Mouse (Mus musculus): ENCODE measurements around the gene Zbtb24. TPM values are rescaled to one million over a fixed set of nuclear protein-coding genes. Genes with fewer than 3 reads are reported as not detected.
A peak's percentile ranks its signal among the peaks of the same experiment; 100 is the strongest.

The Zbtb24 gene
- polyA plus RNA-seq, 1 experiment from 2014 or later: 14.6 TPM

DNA sequence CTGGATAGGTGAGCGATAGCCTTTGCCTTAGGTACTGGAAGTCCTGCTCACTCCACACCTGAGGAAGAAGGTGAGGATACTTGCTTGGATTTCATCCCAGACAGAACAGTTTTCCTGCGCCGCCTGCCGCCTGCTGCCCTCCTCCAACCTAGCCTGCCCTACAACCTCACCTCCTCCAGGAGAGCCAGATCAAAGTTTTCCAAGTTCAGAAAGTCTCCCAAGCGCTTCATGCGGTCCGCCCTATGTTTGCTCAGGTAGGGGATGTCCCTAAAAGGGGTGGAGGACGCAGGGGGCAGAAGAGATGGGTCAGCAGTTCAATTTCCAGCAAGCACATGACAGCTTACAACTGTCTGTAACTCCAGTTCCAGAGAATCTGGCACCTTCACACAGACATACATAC lies 39.1 kb downstream of the Zbtb24 start:
- Histone ChIP-seq H3K9me3 (ENCODE audit: low read length) (no peaks in the 10 kb centered on the region), H3K4me1 (ENCODE audit: insufficient read depth, low read depth, low read length) (peaks cover 5% of the 10 kb centered on the region; the same call in 1 of the 2 replicates), H3K27me3 (replicated peaks; ENCODE audit: insufficient read depth, low read length) (no peaks in the 10 kb centered on the region), H3K4me2 (replicated peaks; ENCODE audit: low read depth, low read length) (peak overlapping the region; percentile 98), H3K4me3 (ENCODE audit: low read depth, low read length) (peak overlapping the region; percentile 68), H3K36me3 (ENCODE audit: insufficient read depth, low read length) (peaks cover 27% of the 10 kb centered on the region), H3K27ac (ENCODE audit: low read length) (peak overlapping the region; percentile 80; the same call in 1 of the 2 replicates), H3K9ac (replicated peaks; ENCODE audit: low read depth) (peak overlapping the region; percentile 54)
- ATAC-seq: 0 out of 2 replicates have a peak, but pooled peaks have one; percentile 1
- peak; percentile 29 for DNase-seq (ENCODE audit: low spot score)
- WGBS: 20% methylated on average over 8 of the region's 8 CpGs
- TF ChIP-seq CTCF (IDR thresholded peaks at IDR 0.05) (peak; percentile 21; the same call in 1 of the 2 replicates), EP300 (IDR thresholded peaks at IDR 0.05) (no peak)

DNA sequence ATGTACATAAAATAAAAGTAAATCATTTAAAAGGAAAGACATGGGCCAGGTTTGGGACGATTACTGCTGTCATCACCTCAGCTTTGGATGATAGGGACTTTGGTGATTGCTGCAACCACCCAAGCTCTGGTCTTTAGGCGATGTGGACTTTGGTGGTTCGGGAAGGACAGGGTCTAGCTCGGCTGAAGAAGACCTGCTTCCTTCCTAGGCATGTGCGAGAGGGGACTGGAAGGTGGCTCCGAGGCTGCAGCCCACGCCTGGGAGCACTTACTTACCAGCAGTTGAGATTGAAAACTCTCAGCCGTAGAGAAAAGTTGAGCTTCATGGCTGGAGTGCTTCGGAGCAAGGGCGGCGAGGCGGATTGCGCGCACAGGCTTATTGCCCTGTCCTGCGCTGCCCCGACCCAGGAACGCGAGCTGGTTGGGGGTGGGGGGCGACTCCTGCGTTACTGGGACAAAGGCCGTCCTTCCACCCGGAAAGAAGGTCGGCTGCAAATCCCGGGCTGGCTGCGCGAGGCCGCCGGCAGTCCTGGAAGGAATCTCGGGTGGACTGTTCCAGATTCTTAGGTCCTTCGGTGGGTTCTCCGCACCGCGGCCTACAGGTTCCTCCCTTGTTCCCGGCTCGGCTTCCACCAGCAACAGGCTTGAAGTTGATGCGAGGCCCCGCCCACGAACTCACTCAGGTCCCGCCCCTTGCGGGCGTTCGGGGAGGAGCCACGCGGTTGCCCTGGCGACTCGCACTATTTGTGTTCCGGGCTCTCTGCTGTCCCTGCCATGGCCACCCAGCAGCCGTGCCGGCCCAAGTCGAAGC lies 39.7 kb downstream of the Zbtb24 start, which contains the start of the genes Smpd2 and Ppil6:
Gene Smpd2, minus strand, starts transcription at position 662 of the 810 bp plus-strand sequence.
Gene Ppil6, plus strand, starts transcription at position 732 of the 810 bp plus-strand sequence.
- WGBS: under 1% methylated on average over 50 of the region's 50 CpGs
- Histone ChIP-seq H3K9me3 (ENCODE audit: low read length) (no peaks in the 10 kb centered on the region), H3K36me3 (ENCODE audit: insufficient read depth, low read length) (peaks cover 21% of the 10 kb centered on the region)

DNA sequence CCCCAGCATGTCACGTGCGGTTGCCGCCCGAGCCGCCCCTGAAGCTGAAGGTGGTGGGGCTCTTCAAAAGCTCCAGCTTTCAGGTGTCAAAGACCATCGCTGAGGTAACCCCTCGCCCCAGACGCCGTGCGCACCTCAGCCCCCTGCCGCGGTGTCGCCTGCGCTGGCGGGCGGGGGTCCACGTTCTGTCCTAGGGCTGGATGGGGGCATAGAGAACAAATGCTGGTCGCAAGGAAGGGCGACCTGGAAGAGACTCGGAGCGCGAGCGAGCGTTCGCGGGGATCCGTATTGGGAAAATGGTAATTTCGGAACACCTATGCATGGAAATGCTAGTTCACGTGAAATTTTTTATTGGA lies 40.3 kb downstream of the Zbtb24 start:
- ATAC-seq (peak; percentile 7; the same call in 1 of the 2 replicates), DNase-seq (ENCODE audit: low spot score) (peak; percentile 17)
- peak overlapping the region; percentile 98 for H3K4me2 ChIP-seq (replicated peaks; ENCODE audit: low read depth, low read length)
- H3K36me3 ChIP-seq (ENCODE audit: insufficient read depth, low read length): peaks cover 15% of the 10 kb centered on the region
- H3K27ac ChIP-seq (ENCODE audit: low read length): 0 out of 2 replicates have a peak overlapping the region, but pooled peaks have one; percentile 80
- peaks cover 5% of the 10 kb centered on the region; the same call in 1 of the 2 replicates for H3K4me1 ChIP-seq (ENCODE audit: insufficient read depth, low read depth, low read length)
- TF ChIP-seq EP300 (IDR thresholded peaks at IDR 0.05) (no peak), CTCF (IDR thresholded peaks at IDR 0.05) (no peak)
- H3K4me3 ChIP-seq (ENCODE audit: low read depth, low read length): peak overlapping the region; percentile 68
- WGBS: 1% methylated on average over 29 of the region's 29 CpGs
- H3K27me3 ChIP-seq (replicated peaks; ENCODE audit: insufficient read depth, low read length): no peaks in the 10 kb centered on the region
- no peaks in the 10 kb centered on the region for H3K9me3 ChIP-seq (ENCODE audit: low read length)
- H3K9ac ChIP-seq (replicated peaks; ENCODE audit: low read depth): peak overlapping the region; percentile 58

More for the DNA sequence above, 39.7 kb downstream of the Zbtb24 start, which contains the start of the genes Smpd2 and Ppil6:
- peak within 1 kb of the TSS; percentile 80 for H3K27ac ChIP-seq (ENCODE audit: low read length)
- peak within 1 kb of the TSS; percentile 68 for H3K4me3 ChIP-seq (ENCODE audit: low read depth, low read length)
- H3K27me3 ChIP-seq (replicated peaks; ENCODE audit: insufficient read depth, low read length): no peaks in the 10 kb centered on the region
- DNase-seq (ENCODE audit: low spot score) (peak; percentile 97), ATAC-seq (peak; percentile 97)
- H3K4me1 ChIP-seq (ENCODE audit: insufficient read depth, low read depth, low read length): peaks cover 5% of the 10 kb centered on the region; the same call in 1 of the 2 replicates
- TF ChIP-seq CTCF (IDR thresholded peaks at IDR 0.05) (peak; percentile 33), EP300 (IDR thresholded peaks at IDR 0.05) (no peak)
- peak within 1 kb of the TSS; percentile 58 for H3K9ac ChIP-seq (replicated peaks; ENCODE audit: low read depth)
- peak within 1 kb of the TSS; percentile 98 for H3K4me2 ChIP-seq (replicated peaks; ENCODE audit: low read depth, low read length)

DNA sequence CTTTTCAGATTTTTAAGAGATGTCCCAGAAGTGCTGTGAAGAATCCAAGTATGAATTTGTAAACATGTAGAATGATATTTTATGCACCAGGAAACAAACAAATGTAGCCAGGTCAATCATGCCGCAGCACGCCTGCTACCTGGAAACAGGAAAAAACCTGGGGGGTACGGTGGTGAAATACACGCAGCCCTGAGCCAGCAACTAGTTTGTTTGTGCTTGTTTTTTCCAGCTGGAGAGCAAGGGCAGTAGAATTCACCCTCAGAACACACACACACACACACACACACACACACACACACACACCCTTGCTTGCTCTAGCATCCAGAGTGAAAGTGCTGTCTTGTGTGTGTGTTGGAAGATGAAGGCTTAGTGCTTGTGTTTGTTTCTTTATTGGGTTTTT lies 40.9 kb downstream of the Zbtb24 start:
- WGBS: 28% methylated on average over 4 of the region's 4 CpGs
- Histone ChIP-seq H3K27me3 (replicated peaks; ENCODE audit: insufficient read depth, low read length) (no peaks in the 10 kb centered on the region), H3K4me3 (ENCODE audit: low read depth, low read length) (no peak overlapping the region), H3K27ac (ENCODE audit: low read length) (no peak overlapping the region), H3K4me2 (replicated peaks; ENCODE audit: low read depth, low read length) (peak overlapping the region; percentile 98), H3K4me1 (ENCODE audit: insufficient read depth, low read depth, low read length) (peaks cover 5% of the 10 kb centered on the region; the same call in 1 of the 2 replicates), H3K36me3 (ENCODE audit: insufficient read depth, low read length) (peaks cover 10% of the 10 kb centered on the region; the same call in 1 of the 2 replicates), H3K9ac (replicated peaks; ENCODE audit: low read depth) (no peak overlapping the region), H3K9me3 (ENCODE audit: low read length) (no peaks in the 10 kb centered on the region)
- no peak for ATAC-seq
- no peak for TF ChIP-seq EP300 (IDR thresholded peaks at IDR 0.05)
- TF ChIP-seq CTCF (IDR thresholded peaks at IDR 0.05): no peak
- peak; percentile 7 for DNase-seq (ENCODE audit: low spot score)

DNA sequence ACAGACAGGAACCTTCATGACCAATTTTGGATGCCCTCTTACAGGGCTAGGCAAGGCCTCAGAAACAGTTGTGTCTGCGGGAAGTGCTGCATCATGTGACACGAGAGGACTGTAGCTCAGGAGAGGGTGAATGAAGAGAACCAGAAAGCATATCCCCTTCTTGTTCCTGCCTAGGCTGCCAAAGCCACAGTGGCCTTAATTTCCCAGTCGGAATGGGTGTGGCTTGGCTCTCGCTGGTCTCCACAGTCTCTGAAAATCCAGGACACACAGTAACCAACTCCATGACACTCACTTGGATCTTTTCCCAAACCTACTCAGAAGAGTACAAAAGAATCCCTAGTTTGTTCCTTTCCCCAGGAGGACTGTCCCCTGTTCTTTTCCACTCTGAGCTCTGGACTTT lies 50.8 kb downstream of the Zbtb24 start:
- no peaks in the 10 kb centered on the region for H3K27me3 ChIP-seq (replicated peaks; ENCODE audit: insufficient read depth, low read length)
- no peaks in the 10 kb centered on the region for H3K36me3 ChIP-seq (ENCODE audit: insufficient read depth, low read length)
- no peak overlapping the region for H3K9ac ChIP-seq (replicated peaks; ENCODE audit: low read depth)
- ATAC-seq: no peak
- no peaks in the 10 kb centered on the region for H3K9me3 ChIP-seq (ENCODE audit: low read length)
- no peak overlapping the region for H3K4me2 ChIP-seq (replicated peaks; ENCODE audit: low read depth, low read length)
- no peak overlapping the region for H3K4me3 ChIP-seq (ENCODE audit: low read depth, low read length)
- TF ChIP-seq EP300 (IDR thresholded peaks at IDR 0.05) (no peak), CTCF (IDR thresholded peaks at IDR 0.05) (no peak)
- no peak for DNase-seq (ENCODE audit: low spot score)
- no peak overlapping the region for H3K27ac ChIP-seq (ENCODE audit: low read length)
- H3K4me1 ChIP-seq (ENCODE audit: insufficient read depth, low read depth, low read length): no peaks in the 10 kb centered on the region
- WGBS: 53% methylated on average over 4 of the region's 4 CpGs

DNA sequence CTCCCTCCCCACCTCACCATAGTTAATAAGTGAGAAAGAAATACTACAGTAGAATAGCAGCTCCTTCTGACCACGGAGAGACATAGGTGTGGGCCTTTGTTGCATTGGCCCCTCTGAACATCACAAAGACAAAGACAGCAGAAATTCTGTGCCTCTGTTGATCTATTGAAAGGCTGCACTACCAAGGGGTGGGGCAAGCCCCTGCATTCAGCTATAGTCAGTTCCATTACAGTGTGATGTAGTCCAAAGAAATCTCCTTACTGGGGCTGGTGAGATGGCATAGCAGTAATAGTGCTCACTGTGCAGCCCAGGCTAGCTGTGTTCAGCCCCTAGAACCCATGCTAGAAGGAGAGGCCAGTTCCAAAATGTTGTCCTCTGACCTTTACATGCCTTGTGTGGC lies 54.8 kb downstream of the Zbtb24 start:
- Histone ChIP-seq H3K36me3 (ENCODE audit: insufficient read depth, low read length) (no peaks in the 10 kb centered on the region), H3K4me1 (ENCODE audit: insufficient read depth, low read depth, low read length) (no peaks in the 10 kb centered on the region), H3K9ac (replicated peaks; ENCODE audit: low read depth) (no peak overlapping the region), H3K27me3 (replicated peaks; ENCODE audit: insufficient read depth, low read length) (no peaks in the 10 kb centered on the region), H3K4me3 (ENCODE audit: low read depth, low read length) (no peak overlapping the region), H3K9me3 (ENCODE audit: low read length) (no peaks in the 10 kb centered on the region), H3K27ac (ENCODE audit: low read length) (no peak overlapping the region), H3K4me2 (replicated peaks; ENCODE audit: low read depth, low read length) (no peak overlapping the region)
- ATAC-seq: no peak
- DNase-seq (ENCODE audit: low spot score): no peak
- 73% methylated on average over 1 of the region's 1 CpGs for WGBS
- no peak for TF ChIP-seq EP300 (IDR thresholded peaks at IDR 0.05)
- no peak for TF ChIP-seq CTCF (IDR thresholded peaks at IDR 0.05)
